Mouse (Mus musculus) megakaryocyte, embryonic 14.5 days (primary cell): ENCODE measurements around the gene Ogdhl.

Source experiments
- FLI1 ChIP-seq: IDR thresholded peaks from 2 replicates; pipeline ENCODE4 v1.6.1; 2012; ENCODE audit warnings: low read length, inconsistent platforms, mixed read lengths
- GATA1 ChIP-seq: IDR thresholded peaks from 3 replicates; pipeline ENCODE4 v1.6.1; 2012; ENCODE audit warnings: mixed read lengths, low read length, inconsistent platforms, borderline replicate concordance

DNA sequence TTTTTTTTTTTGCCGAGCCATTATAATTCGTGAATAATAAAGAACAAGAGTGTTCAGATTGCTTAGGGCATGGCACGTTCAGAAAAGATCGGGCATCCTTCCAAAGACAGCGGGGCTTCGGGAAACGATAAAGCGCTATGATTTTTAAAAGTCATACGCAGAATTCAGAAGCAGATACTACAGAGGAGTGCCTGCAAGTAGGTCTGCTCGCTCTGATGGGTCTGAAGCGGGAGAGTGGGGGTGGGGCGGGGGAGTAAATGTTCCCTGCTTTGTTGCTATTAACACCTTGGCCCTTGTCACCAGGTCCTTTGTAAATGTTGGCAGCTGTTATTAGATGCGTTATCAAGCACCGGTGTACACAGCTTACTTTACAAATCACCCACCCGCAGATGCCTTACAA lies 59.8 kb downstream of the Ogdhl start:
- no peak for TF ChIP-seq GATA1
- no peak for TF ChIP-seq FLI1
